Mouse (Mus musculus): ENCODE measurements around the gene Elmo2.

- TF ChIP-seq POU5F1 (IDR thresholded peaks at IDR 0.05; ENCODE audit: borderline replicate concordance, low read length) (no peak), CTCF (conservative IDR thresholded peaks at IDR 0.05; ENCODE audit: low read length) (no peak)
These were observed 63.8 kb downstream of the Elmo2 start for GRCm38 (mm10) chr2:165262274-165262990.

All from E14TG2a.4 (cell line).